Comparison of ENCODE assay signal across 27 mouse cellular contexts in genomic region chr1:98818076-98818475, GRCm38 (mm10).
"Had no signal": no experiment of that assay in that cellular context is flagged by ENCODE, and none has a peak within 500 bp of the region (broad histone marks: within the 10 kb centered on the region; RNA-seq: fewer than 3 reads in every experiment).

No protein-coding gene starts in this region.

- H3K4me1 ChIP-seq: limb, embryonic 10.5 days; limb, embryonic 12.5 days; limb, embryonic 13.5 days; limb, embryonic 15.5 days; liver, embryonic 12.5 days; liver, embryonic 13.5 days; liver, embryonic 15.5 days; lung, embryonic 15.5 days; megakaryocyte, embryonic 14.5 days; midbrain, embryonic 10.5 days; midbrain, embryonic 12.5 days; midbrain, embryonic 13.5 days; midbrain, embryonic 15.5 days had no signal

- H3K9ac ChIP-seq: limb, embryonic 12.5 days; limb, embryonic 13.5 days; limb, embryonic 15.5 days; liver, embryonic 12.5 days; liver, embryonic 13.5 days; liver, embryonic 14.5 days; liver, embryonic 15.5 days; liver, postnatal 0 days; lung, embryonic 14.5 days; lung, embryonic 15.5 days; midbrain, embryonic 12.5 days; midbrain, embryonic 13.5 days; midbrain, embryonic 15.5 days had no signal

- H3K27ac ChIP-seq: limb, embryonic 10.5 days; limb, embryonic 12.5 days; limb, embryonic 13.5 days; limb, embryonic 15.5 days; liver, embryonic 12.5 days; liver, embryonic 13.5 days; liver, embryonic 14.5 days; liver, embryonic 15.5 days; lung, embryonic 15.5 days; macrophage; midbrain, embryonic 10.5 days; midbrain, embryonic 12.5 days; midbrain, embryonic 13.5 days; midbrain, embryonic 15.5 days had no signal

- H3K9me3 ChIP-seq: limb, embryonic 10.5 days; limb, embryonic 12.5 days; limb, embryonic 13.5 days; limb, embryonic 15.5 days; liver, embryonic 12.5 days; liver, embryonic 13.5 days; liver, embryonic 15.5 days; lung, embryonic 15.5 days; megakaryocyte, embryonic 14.5 days; midbrain, embryonic 10.5 days; midbrain, embryonic 12.5 days; midbrain, embryonic 13.5 days; midbrain, embryonic 15.5 days had no signal

- DNase-seq: left cerebral cortex, postnatal 4 days; liver; liver, embryonic 13.5 days; liver, postnatal 0 days; lung, adult 18-20 months; lung, adult 2 months; lung, embryonic 14.5 days; lung, postnatal 10 days; lung, postnatal 14 days; lung, postnatal 36 days; lung, postnatal 4 days; midbrain, embryonic 14.5 days had no signal

- H3K27me3 ChIP-seq: limb, embryonic 12.5 days; limb, embryonic 13.5 days; limb, embryonic 15.5 days; liver, embryonic 12.5 days; liver, embryonic 13.5 days; liver, embryonic 15.5 days; lung, embryonic 15.5 days; megakaryocyte, embryonic 14.5 days; midbrain, embryonic 12.5 days; midbrain, embryonic 13.5 days; midbrain, embryonic 15.5 days had no signal

- H3K36me3 ChIP-seq: limb, embryonic 10.5 days; limb, embryonic 12.5 days; limb, embryonic 13.5 days; limb, embryonic 15.5 days; liver, embryonic 12.5 days; liver, embryonic 13.5 days; liver, embryonic 15.5 days; lung, embryonic 15.5 days; midbrain, embryonic 10.5 days; midbrain, embryonic 12.5 days; midbrain, embryonic 13.5 days; midbrain, embryonic 15.5 days had no signal

- H3K4me3 ChIP-seq: limb, embryonic 10.5 days; limb, embryonic 12.5 days; limb, embryonic 13.5 days; limb, embryonic 15.5 days; liver, embryonic 12.5 days; liver, embryonic 13.5 days; liver, embryonic 15.5 days; lung, embryonic 15.5 days; megakaryocyte, embryonic 14.5 days; midbrain, embryonic 10.5 days; midbrain, embryonic 12.5 days; midbrain, embryonic 13.5 days; midbrain, embryonic 15.5 days; myocyte had no signal
